Mouse (Mus musculus) kidney, adult 2 months (tissue): Measurements from ENCODE around the gene F13b.

ENCODE experiments used
- CTCF ChIP-seq: fragments of 200-500 bp; conservative IDR thresholded peaks from 2 replicates; pipeline ENCODE4 v1.5.1; 2011; ENCODE audit warnings: low read depth, mild to moderate bottlenecking, control low read depth, low read length, moderate library complexity, mixed read lengths; ENCODE audit not compliant: insufficient read depth, insufficient read length
- POLR2A ChIP-seq: fragments of 200-500 bp; IDR thresholded peaks from one replicate; pipeline ENCODE4 v1.6.1; 2011; ENCODE audit warnings: low read depth, low read length, control low read depth

DNA sequence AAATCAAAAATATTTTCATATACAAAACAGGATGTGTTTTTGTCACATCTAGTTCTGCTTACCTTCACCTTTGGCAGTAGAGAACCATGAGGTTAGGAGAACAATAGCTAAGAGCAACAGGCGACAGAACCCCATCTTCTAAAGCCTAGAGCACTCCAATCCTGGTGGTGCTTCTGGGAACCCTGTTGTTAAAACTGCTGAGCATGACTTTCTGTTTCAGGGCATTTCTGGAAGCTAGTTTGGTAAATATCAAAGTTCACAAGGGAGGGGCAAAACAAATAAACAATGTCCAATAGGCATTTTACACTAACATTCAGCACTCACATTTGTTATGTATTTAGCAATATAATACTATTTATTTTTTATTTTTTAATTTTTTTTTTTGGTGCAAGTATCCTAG is 58.5 kb downstream of the F13b start, which contains the start of gene Cfhr1:
- TF ChIP-seq CTCF (no peak), POLR2A (no peak)
